Mouse (Mus musculus) ES-Bruce4 (cell line): ENCODE measurements around the gene Acoxl.

Experiments
- CTCF ChIP-seq: IDR thresholded peaks from one replicate; pipeline ENCODE4 v1.8.1; 2011; ENCODE audit warnings: low read depth, low read length
- EP300 ChIP-seq: IDR thresholded peaks from 2 replicates; pipeline ENCODE4 v1.6.1; 2011; ENCODE audit warnings: low read depth, low read length; ENCODE audit not compliant: insufficient read depth
- POLR2A ChIP-seq: IDR thresholded peaks from one replicate; pipeline ENCODE4 v1.8.1; 2011; ENCODE audit warnings: low read length; ENCODE audit not compliant: insufficient read depth

GRCm38 (mm10) chr2:128152845-128153550, 314.3 kb downstream of the Acoxl start:
- TF ChIP-seq CTCF (no peak), POLR2A (no peak), EP300 (no peak)
